Mouse (Mus musculus) heart, embryonic 14.5 days (tissue): Measurements from ENCODE around the gene Gm49354. TPM values are rescaled to one million over a fixed set of nuclear protein-coding genes. Genes with fewer than 3 reads are reported as not detected.
"Not testable (repeated sequence)": the region's sequence is repeated elsewhere in the genome, so short reads cannot be mapped to it uniquely, and the experiment has no call there.

Experiments
- ATAC-seq: fragments of 200-750 bp; cut with Nextera tagmentation; 2 replicates; pipeline ENCODE4 v1.8.0; 2017; ENCODE audit warnings: low read depth, moderate TSS enrichment; ENCODE audit not compliant: insufficient number of reproducible peaks, insufficient read depth, low FRiP score
- H3K27ac ChIP-seq, 2 experiments: fragments of 200-500 bp in 1 of 2; fragments of 300-500 bp in 1 of 2; sonication (generic) in 1 of 2; replicated peaks in 1 of 2; 2 replicates each; pipeline ENCODE4 v1.5.1; 2012 to 2014; ENCODE audit warnings: low read depth in 2 of 2, low read length in 2 of 2, control low read depth in 1 of 2, mild to moderate bottlenecking in 1 of 2, mixed read lengths in 1 of 2; ENCODE audit not compliant: control insufficient read depth in 1 of 2, insufficient read depth in 1 of 2
- H3K27me3 ChIP-seq: fragments of 300-500 bp; sonication (generic); 2 replicates; pipeline ENCODE4 v1.6.1; 2014; ENCODE audit warnings: mild to moderate bottlenecking, low read length, control low read depth; ENCODE audit not compliant: control insufficient read depth, insufficient read depth
- H3K36me3 ChIP-seq: fragments of 300-500 bp; sonication (generic); 2 replicates; pipeline ENCODE4 v1.6.1; 2014; ENCODE audit warnings: mild to moderate bottlenecking, control low read depth, low read length, mixed read lengths; ENCODE audit not compliant: control insufficient read depth, insufficient read depth
- H3K4me1 ChIP-seq, 2 experiments: fragments of 200-500 bp in 1 of 2; fragments of 300-500 bp in 1 of 2; sonication (generic) in 1 of 2; 2 replicates each; pipeline ENCODE4 v1.6.1; 2012 to 2014; ENCODE audit warnings: low read length in 2 of 2, control low read depth in 1 of 2, mixed read lengths in 1 of 2; ENCODE audit not compliant: control insufficient read depth in 2 of 2, insufficient read depth in 2 of 2
- H3K4me2 ChIP-seq: fragments of 300-500 bp; sonication (generic); 2 replicates; pipeline ENCODE4 v1.6.1; 2014; ENCODE audit warnings: mild to moderate bottlenecking, low read length
- H3K4me3 ChIP-seq, 2 experiments: fragments of 200-500 bp in 1 of 2; fragments of 300-500 bp in 1 of 2; sonication (generic) in 1 of 2; 2 replicates each; pipeline ENCODE4 v1.5.1; 2012 to 2014; ENCODE audit warnings: low read length in 2 of 2, mild to moderate bottlenecking in 2 of 2, control low read depth in 1 of 2, low read depth in 1 of 2, moderate library complexity in 1 of 2; ENCODE audit not compliant: control insufficient read depth in 1 of 2, insufficient read depth in 1 of 2
- H3K9ac ChIP-seq: fragments of 300-500 bp; sonication (generic); 2 replicates; pipeline ENCODE4 v1.6.1; 2014; ENCODE audit warnings: mild to moderate bottlenecking, low read length
- H3K9me3 ChIP-seq: fragments of 300-500 bp; sonication (generic); 2 replicates; pipeline ENCODE4 v1.6.1; 2016; ENCODE audit warnings: low read length, control low read depth; ENCODE audit not compliant: control insufficient read depth
- WGBS: fragments of 180-500 bp; shearing (Covaris S2); extraction: QIAGEN DNeasy Blood & Tissue Kit; methylation state at CpG from one replicate; pipeline ENCODE4 v1.1.7; 2014; 5-methylcytosine and 5-hydroxymethylcytosine counted together
- polyA plus RNA-seq: library from polyadenylated mRNA; unstranded; fragments of >200 nt; fragmentation: Nextera tagmentation; extraction: Ambion mirVana; gene quantifications from 2 replicates; pipeline ENCODE4 v1.2.1, GENCODE M21; 2014

Gm49354 gene
- polyA plus RNA-seq, 1 experiment from 2014 or later, result not detected

- Histone ChIP-seq H3K4me3 (no peak overlapping the region), H3K9me3 (no peaks in the 10 kb centered on the region), H3K27me3 (no peaks in the 10 kb centered on the region), H3K4me2 (no peak overlapping the region), H3K9ac (no peak overlapping the region), H3K27ac (no peak overlapping the region), H3K4me1 (peaks cover 0 to 8% of the 10 kb centered on the region in 2 experiments; a peak in 2 of 4 replicates), H3K36me3 (peaks cover 96% of the 10 kb centered on the region)
- ATAC-seq, result no peak
- WGBS, result 98% methylated on average over 3 of the region's 3 CpGs
Observed at GRCm38 (mm10) chr13:59811581-59811980, 29.5 kb upstream of the Gm49354 start.

DNA sequence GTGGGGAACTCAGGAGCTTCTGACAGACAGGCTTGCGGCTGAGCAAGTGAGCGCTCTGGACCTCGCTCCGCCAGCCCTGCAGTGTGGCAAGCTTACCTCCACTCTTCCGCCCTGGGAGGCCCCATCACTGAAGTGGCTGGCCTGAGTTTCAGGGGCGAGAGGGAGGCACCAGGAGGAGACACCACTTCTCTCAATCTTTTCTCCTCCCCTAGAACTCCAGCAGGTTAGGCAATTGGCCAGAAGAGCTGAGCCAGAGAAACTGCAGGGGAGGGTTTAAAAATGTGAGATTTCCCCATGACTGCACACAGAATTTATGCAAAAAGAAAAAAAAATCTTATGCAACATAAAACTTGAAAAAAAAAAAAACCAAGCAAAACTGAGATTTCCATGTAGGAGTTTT is 19.0 kb upstream of the Gm49354 start:
- ATAC-seq, result no peak
- H3K36me3 ChIP-seq, result peaks cover 100% of the 10 kb centered on the region
- H3K4me2 ChIP-seq, result no peak overlapping the region
- H3K4me1 ChIP-seq, result no peaks in the 10 kb centered on the region
- H3K9me3 ChIP-seq, result no peaks in the 10 kb centered on the region
- H3K27me3 ChIP-seq, result no peaks in the 10 kb centered on the region
- 49% methylated on average over 6 of the region's 6 CpGs for WGBS
- no peak overlapping the region for H3K9ac ChIP-seq
- no peak overlapping the region for H3K27ac ChIP-seq
- no peak overlapping the region for H3K4me3 ChIP-seq

DNA sequence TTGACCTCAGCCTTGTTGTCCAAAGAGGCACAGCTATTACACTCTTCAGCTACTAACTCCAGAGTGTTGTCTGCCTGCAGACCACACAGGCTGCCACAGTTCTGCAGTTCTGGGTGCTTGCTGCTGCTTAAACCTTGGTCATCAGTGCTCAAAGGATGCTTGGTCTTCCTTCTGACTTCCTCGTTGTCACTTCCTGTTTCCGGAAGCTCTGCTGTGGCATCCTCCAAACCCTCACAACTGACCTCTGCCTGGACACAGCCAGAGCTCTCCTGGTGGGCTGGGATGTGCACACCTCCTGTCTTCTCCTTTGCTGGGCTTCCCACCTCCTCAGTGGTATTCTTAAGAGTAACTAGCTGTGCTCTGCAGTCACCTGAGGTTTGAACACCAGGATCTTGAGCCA is 18.0 kb upstream of the Gm49354 start:
- Histone ChIP-seq H3K36me3 (peaks cover 100% of the 10 kb centered on the region), H3K4me2 (no peak overlapping the region), H3K4me3 (no peak overlapping the region), H3K4me1 (no peaks in the 10 kb centered on the region), H3K27me3 (no peaks in the 10 kb centered on the region), H3K27ac (no peak overlapping the region), H3K9me3 (no peaks in the 10 kb centered on the region), H3K9ac (no peak overlapping the region)
- whole genome bisulfite sequencing, result 81% methylated on average over 2 of the region's 2 CpGs
- ATAC-seq, result no peak

DNA sequence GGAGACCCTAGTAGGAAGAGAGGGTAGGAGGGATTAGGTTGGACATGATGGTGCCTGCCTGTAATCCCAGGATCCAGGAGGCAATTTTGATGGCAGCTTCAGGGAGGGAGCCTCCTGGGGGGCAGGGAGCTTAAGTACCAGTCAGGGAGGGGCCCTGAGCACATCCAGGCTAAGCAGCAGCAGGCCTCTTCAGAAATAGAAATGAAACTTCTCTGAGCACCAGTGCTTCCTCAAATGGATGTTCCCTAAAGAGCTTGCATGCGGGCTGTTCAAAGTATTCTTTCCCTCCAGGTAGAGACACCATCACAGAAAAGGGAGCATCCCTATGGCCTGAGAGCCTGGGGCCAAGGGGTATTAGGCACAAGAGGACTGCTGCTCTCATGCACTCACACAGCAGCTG is 16.3 kb upstream of the Gm49354 start:
- Histone ChIP-seq H3K36me3 (peaks cover 99% of the 10 kb centered on the region), H3K9ac (no peak overlapping the region), H3K4me3 (no peak overlapping the region), H3K27ac (no peak overlapping the region), H3K4me1 (no peaks in the 10 kb centered on the region), H3K9me3 (no peaks in the 10 kb centered on the region), H3K27me3 (no peaks in the 10 kb centered on the region), H3K4me2 (no peak overlapping the region)
- ATAC-seq, result no peak
- 96% methylated on average over 1 of the region's 1 CpGs for WGBS

DNA sequence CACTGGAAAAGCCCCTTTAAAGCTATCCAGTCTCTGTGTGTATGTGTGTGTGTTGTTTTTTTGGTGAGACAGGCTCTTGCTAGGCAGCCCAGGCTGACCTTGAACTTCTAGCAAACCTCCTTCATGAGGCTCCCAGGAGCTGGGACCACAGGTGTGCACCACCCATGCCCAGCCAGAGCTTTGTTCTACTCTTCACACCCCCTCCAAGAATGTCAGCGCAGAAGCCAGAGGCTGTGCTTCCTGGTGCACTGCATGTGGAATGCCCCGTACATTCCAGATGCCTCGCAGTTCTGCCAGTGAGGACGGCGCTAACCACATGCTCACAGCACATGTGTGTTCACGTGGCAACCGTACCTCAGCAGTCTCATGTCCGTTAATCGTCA is 14.4 kb upstream of the Gm49354 start:
- H3K4me1 ChIP-seq, result no peaks in the 10 kb centered on the region
- 82% methylated on average over 9 of the region's 9 CpGs for WGBS
- H3K9ac ChIP-seq, result no peak overlapping the region
- no peak overlapping the region for H3K27ac ChIP-seq
- peaks cover 99% of the 10 kb centered on the region for H3K36me3 ChIP-seq
- no peaks in the 10 kb centered on the region for H3K9me3 ChIP-seq
- ATAC-seq, result 0 out of 2 replicates have a peak, but pooled peaks have one; percentile 13
- no peak overlapping the region for H3K4me3 ChIP-seq
- no peak overlapping the region for H3K4me2 ChIP-seq
- no peaks in the 10 kb centered on the region for H3K27me3 ChIP-seq

GRCm38 (mm10) chr13:59795807-59796465 is 13.9 kb upstream of the Gm49354 start:
- Histone ChIP-seq H3K9me3 (no peaks in the 10 kb centered on the region), H3K4me3 (no peak overlapping the region), H3K36me3 (peaks cover 99% of the 10 kb centered on the region), H3K27ac (no peak overlapping the region), H3K4me1 (no peaks in the 10 kb centered on the region), H3K4me2 (no peak overlapping the region), H3K27me3 (no peaks in the 10 kb centered on the region), H3K9ac (no peak overlapping the region)
- 0 out of 2 replicates have a peak, but pooled peaks have one; percentile 6 for ATAC-seq
- WGBS, result 94% methylated on average over 6 of the region's 6 CpGs

DNA sequence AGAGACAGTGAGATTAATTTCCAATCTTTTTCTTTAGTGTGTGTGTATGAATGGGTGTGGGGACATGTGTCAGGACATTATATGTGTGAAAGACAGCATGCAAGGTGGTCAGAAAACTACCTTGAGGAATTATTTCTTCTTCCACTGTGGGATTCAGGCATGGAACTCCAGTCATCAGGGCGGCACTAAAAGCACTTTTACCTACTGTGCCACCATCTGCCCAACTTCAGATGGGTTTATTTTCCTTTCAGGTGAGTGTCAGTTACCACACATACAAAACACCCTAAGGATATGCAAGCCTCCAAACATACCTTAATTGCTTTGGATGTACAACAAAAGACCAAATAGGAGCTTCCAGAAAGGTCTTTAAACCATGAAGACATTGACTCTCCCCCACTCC is 12.7 kb upstream of the Gm49354 start:
- ATAC-seq, result no peak
- whole genome bisulfite sequencing, result 83% methylated on average over 1 of the region's 1 CpGs

GRCm38 (mm10) chr13:59779744-59780264 is 2.2 kb downstream of the Gm49354 start:
- not testable (repeated sequence) for H3K4me2 ChIP-seq, H3K27ac ChIP-seq, ATAC-seq, H3K27me3 ChIP-seq, H3K9me3 ChIP-seq, H3K4me1 ChIP-seq, H3K4me3 ChIP-seq, H3K9ac ChIP-seq
- H3K36me3 ChIP-seq, result peaks cover 97% of the 10 kb centered on the region
- 95% methylated on average over 1 of the region's 1 CpGs for WGBS

More for the DNA sequence above, 12.7 kb upstream of the Gm49354 start:
- Histone ChIP-seq H3K9me3 (no peaks in the 10 kb centered on the region), H3K4me1 (no peaks in the 10 kb centered on the region), H3K9ac (no peak overlapping the region), H3K4me3 (no peak overlapping the region), H3K27ac (no peak overlapping the region), H3K27me3 (no peaks in the 10 kb centered on the region), H3K4me2 (no peak overlapping the region), H3K36me3 (peaks cover 99% of the 10 kb centered on the region)
